Mouse (Mus musculus) megakaryocyte progenitor cell, adult 5-6 weeks (primary cell): Measurements from ENCODE around the gene Gm5269. TPM values are rescaled to one million over a fixed set of nuclear protein-coding genes. Genes with fewer than 3 reads are reported as not detected.

Experiments
- ATAC-seq: replicated peaks from 2 replicates; pipeline ENCODE4 v1.8.0; 2016; ENCODE audit warnings: mild to moderate bottlenecking, moderate TSS enrichment, inconsistent platforms; ENCODE audit not compliant: poor library complexity
- total RNA-seq, 2 experiments: library from RNA; stranded (forward) in 1 of 2; stranded (reverse) in 1 of 2; fragments of 157-497, 149-512 nt in 1 of 2; fragments of 200-1000 nt in 1 of 2; gene quantifications; 2 replicates each; pipeline versions ENCODE4 v1.2.3 to v1.2.4; 2015 to 2017

The Gm5269 gene
- total RNA-seq, 2 experiments from 2014 or later = not detected

DNA sequence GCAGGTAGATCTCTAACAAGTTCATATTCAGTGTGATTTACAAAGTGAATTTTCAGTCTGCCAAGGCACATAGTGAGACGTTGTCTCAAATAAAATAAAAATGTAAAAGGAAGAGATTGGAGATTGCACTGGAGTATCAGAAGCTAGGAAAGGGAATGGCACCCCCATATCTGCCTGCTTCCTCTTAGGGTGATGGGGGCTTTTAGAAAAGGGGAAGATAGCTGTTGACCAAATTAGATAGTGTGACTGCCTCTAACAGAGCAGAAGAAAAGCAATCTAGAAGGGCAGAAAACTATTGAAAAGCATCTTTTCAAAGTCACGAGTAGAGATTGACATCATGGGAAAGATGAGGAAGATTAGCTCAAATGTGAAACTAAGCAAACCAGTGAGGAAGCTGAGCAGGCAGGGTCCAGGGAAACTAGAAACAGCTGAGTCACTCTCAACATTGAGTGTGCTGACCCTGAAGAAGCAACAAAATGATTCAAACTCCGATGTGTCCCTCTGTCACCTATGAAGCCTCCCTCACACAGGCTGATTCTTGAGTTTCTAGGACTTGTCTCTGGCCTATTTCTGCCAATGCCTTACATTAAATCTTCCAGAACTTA, 8.7 kb downstream of the Gm5269 start:
- peak; percentile 87 for ATAC-seq

DNA sequence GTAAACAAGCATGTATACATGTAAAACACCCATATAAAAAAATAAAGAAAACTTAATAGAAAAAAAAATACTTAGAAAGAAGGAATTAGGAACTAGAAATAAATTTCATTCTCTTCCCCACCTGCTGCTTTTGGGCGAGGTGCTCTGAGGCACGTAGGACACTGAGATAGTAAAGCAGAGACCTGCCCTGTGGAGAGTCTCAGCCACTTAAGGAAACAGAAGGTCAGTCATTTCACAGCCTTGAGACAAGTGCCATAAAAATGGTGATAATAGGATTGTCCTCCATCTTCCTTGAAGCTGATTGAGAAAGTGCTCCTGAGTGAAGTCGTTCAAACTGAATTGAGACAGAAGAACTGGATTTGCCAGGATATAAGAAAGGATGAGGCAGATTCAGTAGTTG, 12.6 kb downstream of the Gm5269 start:
- no peak for ATAC-seq

DNA sequence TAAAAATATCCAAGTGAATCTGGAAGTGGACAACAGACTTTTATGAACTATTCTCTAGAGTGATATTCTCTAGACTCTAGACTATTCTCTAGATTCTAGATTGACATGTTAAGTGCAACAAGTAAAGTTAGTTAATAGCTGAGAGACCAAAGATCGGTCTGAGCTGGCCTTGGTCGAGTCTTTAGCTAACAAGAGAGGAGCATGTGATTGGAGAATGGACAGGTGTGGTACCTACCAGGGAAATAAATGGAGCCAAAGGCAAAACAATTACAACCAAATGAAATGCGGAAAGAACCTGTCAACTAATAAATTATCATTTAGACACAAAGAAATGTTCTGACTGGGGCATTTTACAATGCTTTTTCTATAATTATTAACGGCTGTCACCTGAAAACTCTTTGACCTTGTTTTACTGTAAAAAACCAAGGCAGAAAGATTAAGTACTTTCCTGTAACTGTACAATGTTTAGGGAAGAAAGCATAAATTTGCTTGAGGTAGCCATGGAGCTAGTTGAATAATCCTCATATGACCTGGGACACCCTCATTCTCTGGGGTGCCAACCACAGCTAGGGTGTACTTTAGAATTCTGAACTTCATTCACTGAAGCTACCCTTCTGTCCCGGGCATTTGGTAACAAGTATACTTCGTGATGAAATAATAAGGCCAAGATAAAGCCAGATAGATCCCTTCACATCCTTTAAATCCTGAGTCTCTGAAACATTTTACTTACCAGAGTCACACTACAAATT, 13.4 kb downstream of the Gm5269 start:
- no peak for ATAC-seq

DNA sequence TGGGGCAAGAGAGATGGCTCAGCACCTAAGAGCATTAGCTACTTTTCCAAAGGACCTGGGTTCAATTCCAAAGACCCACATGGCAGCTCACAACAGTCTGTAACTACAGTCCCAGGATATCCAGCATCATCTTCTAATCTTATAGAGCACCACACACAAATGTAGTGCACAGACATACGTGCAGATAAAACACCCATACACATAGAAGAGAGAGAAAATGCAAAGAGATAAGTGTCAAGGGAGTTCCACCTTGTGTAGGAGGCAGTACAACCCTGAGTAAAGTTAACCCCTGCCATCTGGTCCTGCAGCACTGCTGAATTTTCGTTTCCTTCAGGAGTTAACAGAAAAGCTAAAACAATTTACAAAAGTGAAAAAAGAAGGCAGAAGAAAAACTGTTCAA, 14.4 kb downstream of the Gm5269 start:
- peak; percentile 65; the same call in 1 of the 2 replicates for ATAC-seq

DNA sequence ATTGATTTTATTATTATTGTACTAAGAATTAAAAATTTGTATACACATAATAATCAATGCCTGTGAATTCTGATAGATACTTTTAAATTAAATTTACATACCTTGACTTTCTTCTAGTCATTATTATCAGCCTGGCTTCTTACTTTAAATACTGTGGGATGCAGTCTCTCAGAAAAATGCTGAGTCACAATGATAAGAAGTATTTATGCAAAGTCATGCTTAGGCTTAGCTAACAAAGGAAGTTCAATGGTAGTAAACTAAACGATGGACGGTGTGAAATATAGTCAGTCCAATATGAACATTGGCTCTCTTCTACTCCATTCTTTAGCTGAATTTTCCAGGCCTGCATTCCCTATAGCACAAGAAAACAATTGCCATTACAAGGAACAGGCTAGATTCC, 16.8 kb downstream of the Gm5269 start:
- ATAC-seq = peak; percentile 68

DNA sequence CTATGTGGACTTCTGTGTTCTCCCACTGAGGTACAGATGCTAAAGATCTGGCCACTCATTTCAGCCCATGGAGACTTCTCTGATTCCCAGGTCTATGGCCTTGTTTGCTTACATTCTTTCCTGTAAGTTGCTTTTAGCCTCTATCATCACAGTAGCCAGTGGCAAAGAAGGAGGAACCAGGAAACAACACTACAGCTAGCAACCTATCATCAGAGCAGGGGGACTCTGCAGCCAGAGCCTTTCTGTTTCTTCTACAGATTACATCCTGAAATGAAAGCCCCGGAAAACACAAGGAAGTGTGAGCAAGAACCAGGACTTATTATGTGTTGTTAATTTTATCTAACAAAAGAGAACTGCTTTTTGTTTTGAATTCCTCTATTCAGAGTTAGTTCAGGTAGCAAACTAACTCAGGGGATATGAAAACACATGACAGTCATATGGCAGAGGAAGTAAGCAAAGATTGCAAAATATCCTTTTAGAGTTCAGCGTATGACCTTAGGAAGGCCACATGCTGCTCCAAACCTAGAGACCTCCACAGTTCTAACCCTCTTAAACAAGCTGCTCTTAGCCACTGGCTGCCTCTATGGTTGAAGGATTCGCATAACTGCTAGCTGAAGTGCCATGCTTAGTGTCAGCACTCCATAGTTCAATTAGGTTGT, 21.5 kb downstream of the Gm5269 start:
- ATAC-seq = peak; percentile 79

DNA sequence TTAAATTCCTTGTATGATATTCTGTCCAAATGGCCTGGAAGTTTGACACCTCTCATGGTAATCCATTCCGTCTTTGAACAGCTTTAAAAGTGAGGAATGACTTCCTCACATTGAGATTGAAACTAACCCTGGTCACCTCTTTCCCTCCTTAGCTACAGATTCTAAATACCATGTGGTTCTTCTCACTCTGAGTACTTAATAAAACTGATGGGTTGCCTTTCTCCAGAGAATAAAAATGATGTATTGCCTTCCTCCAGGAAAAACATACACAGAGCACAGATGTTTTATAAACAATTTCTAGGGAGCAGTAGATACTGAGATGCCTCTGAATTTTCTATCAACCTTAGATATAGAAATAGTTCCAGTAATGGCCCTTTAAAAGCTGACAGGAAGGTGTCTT, 22.0 kb downstream of the Gm5269 start:
- no peak for ATAC-seq

DNA sequence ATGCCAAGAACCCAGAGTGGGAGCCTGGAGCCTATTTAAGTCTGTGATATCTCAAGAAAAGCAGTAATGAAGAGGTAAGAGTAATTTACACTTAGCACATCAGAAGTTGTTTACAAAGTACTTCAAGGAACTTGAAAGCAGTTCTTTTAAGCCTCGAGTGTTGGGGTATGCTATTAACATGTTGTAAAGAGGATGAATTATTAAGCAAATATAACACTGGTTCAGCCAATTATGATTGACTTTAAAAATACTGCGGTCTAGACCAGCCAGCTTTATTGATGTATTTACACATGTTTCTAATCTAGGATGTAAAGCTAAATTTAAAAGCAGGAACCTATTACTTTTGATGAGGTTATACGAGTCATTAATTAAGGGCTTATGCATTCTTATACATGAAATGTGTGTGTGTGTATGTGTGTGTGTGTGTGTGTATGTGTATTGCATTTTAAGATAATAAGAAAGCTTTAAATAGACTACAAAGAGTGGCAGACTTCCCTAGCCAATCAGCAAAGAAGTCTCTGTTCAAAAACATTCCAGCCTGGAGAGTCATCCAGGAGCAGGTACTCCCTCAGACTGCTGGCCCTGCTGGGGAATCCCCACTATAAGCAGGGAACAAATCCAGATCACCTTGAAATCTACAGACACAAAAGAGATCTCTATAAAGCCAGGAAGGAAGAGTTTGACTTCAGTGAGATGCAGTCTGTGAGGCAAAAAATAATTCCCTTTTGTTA, 23.6 kb downstream of the Gm5269 start:
- no peak for ATAC-seq

DNA sequence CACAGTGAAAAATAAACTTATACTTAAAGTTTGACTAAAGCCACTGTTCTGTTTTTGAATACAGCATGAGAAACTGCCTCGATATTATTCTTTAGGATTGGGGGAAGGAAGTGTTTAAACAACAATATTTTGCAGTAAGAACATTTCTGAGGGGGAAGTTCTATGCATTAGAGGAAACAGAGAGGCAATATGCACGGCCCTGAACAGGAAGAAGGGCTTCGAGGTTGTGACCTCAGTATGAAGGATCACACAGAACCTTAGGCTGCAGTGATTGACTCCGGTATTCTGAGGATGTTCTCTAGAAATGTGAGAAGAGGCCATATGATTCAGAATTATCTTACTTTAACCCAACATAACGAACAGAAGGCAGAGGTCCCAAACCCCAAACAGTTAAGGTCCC, 24.3 kb downstream of the Gm5269 start:
- peak; percentile 56 for ATAC-seq

DNA sequence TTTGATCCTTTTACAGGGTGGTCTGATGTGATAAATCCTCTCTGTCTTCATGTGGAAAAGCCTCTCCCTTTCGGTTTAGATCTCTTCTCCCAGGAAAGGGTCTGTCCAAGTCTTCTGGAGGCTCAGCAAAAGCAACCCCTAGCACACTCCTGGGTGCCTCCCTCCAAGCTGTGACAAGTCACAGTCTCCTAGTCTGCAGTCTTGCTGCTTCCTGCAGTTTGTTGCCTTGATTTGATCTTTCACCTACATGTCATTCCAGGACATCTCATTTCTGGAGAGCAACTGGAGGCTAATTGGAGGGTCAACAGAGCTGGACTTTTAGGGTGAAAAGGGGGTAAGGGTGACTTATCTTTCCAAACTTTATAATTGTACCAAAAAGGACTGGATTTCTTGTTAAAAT, 24.8 kb downstream of the Gm5269 start:
- ATAC-seq = no peak

DNA sequence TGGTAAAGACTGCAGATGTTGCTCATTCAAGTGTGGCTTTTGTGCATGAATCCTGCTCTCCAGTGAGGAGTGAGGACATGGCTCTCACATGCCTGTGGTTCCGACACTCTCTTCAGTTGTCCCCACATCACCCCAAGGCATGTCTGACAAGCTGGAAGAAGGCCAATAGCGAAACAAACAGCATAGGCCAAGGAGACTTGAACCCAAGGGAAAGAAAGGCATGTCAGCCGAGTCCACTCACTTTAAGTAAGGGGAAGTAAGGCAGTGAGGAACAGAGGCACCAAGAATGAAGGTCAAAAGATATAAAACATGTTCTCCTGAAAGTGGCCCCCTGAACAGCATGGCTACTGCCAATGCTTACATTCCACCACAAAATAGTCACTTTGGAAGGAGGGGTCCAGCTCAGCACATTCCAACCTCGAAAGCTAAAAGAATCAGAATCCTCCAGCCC, 25.5 kb downstream of the Gm5269 start:
- no peak for ATAC-seq

DNA sequence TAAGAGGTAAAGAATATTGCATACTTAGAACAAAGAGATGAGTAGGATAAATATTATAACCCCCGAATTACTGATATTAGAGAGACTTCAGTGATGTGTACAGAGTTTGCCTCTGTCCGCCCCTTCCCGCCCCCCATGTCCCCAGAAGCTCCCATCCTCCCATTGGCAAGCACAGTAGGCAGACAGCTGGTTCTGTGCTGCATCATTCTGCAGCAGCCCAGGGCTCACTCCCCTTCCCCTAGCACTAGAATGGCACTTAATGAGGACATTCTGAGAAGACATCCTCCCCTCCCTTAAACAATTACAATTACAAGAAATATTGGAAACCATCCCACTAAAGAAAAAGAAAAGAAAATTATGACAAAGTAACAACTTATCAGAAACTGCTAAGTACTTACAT, 26.4 kb downstream of the Gm5269 start:
- ATAC-seq = no peak

DNA sequence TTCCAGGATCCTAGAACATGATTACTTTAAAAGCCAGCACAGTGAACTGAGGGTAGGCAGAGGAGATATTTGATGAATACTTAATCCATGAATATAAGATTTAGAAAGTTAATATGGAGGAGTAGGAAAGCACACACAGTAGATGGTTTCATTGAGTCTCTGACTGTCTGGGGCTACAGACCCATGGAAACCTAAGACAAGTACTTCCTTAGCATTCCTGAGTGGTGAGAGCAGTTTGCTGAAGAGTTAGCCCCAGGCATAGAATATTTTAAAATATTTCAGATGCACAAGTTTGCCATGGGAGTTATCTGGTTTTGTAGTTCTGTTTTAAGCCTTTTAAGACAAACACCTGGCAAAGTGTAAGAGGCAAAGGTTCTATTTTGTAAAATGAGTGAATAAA, 28.9 kb downstream of the Gm5269 start:
- ATAC-seq = no peak

DNA sequence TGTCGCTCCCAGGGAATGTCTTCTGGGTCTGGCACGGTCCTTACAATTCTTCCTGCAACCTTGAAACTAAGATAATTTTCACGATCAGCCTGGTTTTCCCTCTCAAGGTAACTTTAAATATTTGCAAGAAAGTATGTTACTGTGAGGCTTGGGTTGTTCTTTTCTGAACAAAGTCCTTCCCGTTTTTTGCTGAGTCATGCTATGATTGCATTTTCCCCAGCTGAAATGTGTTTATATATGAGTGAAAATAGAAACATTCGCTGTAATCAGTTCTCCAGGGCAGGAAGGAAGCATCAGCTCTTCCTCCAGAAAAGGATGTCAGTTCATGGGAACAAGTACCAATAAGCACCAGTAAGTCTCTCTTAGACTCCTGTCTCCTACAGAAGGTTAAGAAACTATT, 29.7 kb downstream of the Gm5269 start:
- ATAC-seq = peak; percentile 65

DNA sequence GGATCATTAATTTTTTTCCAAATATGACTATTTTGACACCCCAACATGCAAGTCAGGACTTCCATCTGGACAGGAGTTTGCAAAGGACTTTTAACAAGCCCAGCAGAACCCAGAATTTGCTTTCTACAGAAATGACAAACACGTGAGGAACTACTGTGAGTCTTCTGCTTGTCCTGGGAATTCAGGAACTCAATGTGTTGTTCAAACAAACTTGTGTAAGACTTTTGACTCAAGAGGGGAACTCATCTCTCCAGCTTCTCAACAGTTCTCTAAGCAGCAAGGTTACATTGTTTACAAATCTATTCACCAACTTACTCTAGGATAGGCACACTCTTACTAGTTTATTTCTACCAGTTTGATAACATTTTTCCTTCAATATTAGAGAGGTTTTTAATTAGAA, 32.0 kb downstream of the Gm5269 start:
- no peak for ATAC-seq

DNA sequence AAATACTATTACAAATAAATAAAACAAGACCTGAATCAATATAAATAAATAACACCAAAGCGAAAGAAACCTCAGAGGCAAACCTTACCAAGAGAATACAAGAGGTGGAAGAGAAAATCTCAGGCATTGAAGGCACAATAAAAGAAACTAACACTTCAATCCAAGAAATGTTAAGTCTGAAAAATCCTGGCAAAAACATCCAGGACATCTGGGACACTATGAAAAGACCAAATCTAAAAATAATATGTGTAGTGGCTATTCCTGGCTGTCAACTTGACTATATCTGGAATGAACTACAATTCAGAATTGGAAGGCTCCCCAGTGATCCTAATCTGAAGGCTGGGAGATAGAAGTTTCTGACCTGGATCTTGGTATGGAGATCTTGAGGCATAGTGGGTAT, 44.6 kb downstream of the Gm5269 start:
- no peak for ATAC-seq

Other genes with a start within 250 kb of the Gm5269 start
- 145 and 159 TPM in 2 replicates for gene Wdr75, start 95.1 kb downstream of the Gm5269 start, total RNA-seq (2015)
- 68.6 and 97.2 TPM in 2 replicates for gene Wdr75, start 95.1 kb downstream of the Gm5269 start, total RNA-seq (2017)
- gene Slc40a1, start 36.2 kb upstream of the Gm5269 start, total RNA-seq (2015) = 26.6 and 38.3 TPM in 2 replicates
- gene Slc40a1, start 36.2 kb upstream of the Gm5269 start, total RNA-seq (2017) = 25.5 and 38.6 TPM in 2 replicates
- not detected in 2 replicates for gene Dnah7b, start 176.0 kb upstream of the Gm5269 start, total RNA-seq (2015)
- 0.10 TPM in 1 of 2 replicates, not detected in the other for gene Dnah7b, start 176.0 kb upstream of the Gm5269 start, total RNA-seq (2017)